Mouse (Mus musculus): Measurements from ENCODE around the gene Gse1.
"Not testable (repeated sequence)": the region's sequence is repeated elsewhere in the genome, so short reads cannot be mapped to it uniquely, and the experiment has no call there.

Gene Gse1

DNA sequence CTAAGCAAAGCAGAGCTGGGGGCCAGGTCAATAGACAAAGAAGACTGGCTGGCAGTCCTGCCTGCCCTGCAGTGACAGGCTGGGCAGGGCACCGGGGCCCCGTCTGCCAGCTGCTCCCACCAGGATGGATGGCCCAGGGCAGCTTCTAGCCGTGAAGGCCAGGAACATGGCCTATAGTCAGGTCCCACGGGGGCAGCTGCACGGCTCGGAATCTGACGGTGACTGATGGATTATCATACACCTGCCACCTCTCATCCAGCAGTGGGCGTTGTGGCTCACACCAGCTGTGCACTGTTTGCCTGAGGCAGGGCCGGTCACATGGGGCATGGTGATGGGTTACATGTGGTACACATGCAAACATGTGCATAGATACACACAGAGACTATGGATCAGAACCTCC is 127.8 kb downstream of the Gse1 start:
- no peak for DNase-seq

- no peak for DNase-seq
These were observed 129.2 kb downstream of the Gse1 start for GRCm38 (mm10) chr8:120357504-120357903.

DNA sequence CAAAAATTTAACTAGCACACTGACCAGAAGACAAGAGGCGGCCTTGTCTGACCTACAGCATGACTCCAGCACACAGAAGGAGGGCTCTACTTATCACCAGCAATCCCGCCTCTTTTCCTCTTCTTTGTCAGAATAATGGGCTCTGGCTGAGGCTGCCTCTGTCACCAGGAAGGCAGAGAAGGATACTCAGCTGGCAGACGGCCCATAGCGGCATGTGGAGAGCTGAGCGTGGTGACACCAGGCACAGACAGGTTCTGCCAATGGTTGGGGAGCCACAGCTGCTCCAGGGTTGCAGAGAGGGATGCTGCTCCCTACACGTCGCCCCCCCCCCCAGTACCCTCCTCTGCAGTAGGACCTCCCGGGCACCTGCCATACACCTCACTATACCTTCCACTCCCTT is 133.0 kb downstream of the Gse1 start:
- DNase-seq, result peak; percentile 66

DNA sequence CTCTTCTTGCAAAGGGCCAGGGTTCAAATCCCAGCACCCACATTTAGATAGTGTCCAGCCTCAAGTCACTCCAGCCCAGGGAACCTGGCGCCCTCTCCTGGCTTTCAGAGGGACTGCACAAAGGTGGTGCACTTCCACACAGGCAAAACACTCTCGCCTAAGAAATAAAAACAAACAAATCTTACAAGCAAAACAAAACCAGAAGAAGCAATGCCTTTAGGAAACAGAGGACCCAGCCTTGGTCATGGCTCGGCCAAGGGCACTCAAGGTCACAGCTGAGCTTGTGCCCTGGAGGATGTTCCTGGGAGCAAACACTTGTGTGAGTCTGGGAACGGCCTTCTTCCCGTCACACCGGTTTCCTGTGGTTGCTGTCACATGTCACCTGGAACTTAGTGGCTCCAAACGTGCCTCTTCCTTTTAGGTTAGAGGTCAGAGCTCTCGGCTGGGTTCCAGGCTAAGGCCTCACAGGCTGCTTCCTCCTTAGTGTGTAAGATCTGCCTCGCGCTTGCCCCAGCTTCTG is 135.4 kb downstream of the Gse1 start:
- peak; percentile 82 for DNase-seq

DNA sequence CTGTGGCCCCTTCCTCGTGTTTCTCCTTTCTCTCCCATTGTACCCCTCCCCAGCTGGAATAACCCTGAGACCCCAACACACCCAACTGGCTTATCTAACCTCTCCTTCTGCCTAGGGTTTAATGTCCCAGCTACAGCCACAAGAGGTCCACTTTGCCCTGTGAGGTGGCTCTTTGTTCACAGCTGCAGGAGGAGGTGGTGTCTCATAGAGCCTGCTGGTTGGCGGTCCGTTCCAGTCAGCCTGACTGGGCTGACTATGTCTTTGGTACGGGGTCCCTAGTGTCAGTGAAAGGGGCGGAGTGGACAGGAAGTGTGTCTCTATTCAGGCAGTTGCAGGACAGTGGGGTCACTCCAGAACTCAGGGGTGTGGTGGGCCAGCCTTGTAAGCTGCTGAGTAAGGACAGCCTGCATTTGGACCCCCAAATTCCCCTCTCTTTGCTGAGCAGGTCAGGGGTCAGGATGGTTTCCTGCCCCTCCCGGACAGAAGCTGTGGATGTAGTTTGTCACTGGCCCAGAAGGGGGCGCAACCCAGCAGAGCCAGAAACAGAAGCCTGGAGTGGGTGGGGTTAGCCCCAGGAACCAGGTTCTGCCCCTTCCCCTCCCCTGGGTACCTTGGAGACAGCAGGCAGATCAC is 136.0 kb downstream of the Gse1 start:
- peak; percentile 47 for DNase-seq

DNA sequence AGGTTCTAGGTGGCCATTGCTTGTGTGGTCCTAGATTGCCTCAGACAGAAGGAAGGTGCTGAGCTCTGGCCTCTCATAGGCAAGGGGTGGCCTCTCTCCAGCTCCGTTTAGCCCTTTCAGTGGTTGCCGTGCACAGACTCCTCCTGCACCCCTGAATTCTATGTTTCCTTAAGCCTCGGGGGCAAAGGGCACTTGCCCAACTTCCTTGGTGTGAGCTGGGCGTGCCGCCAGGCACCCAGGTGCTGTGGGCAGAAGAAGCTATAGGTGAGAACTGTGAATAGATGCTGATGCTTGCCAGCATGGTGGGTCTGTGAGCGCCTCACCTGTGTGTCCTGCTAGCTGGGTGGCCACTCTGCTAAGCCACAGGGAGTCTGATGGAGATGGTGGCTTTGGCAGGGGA is 138.6 kb downstream of the Gse1 start:
- peak; percentile 66 for DNase-seq

DNA sequence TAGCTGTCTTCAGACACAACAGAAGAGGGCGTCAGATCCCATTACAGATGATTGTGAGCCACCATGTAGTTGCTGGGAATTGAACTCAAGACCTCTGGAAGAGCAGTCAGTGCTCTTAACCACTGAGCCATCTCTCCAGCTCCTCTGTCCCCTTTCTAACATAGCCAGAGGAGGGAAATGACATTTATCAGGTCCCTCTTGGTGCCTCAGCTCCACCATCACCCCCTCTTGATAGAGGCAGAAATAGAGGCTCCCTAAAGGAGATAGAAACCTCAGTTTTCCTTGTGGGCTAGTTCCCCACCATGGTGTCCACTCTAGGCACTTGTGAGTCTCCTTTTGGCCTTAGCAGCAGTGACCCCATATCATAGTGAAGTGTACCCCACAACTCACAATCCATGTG is 139.9 kb downstream of the Gse1 start:
- not testable (repeated sequence) for DNase-seq

GRCm38 (mm10) chr8:120368814-120369649 is 140.8 kb downstream of the Gse1 start:
- DNase-seq, result peak; percentile 94

GRCm38 (mm10) chr8:120369956-120370355 is 141.7 kb downstream of the Gse1 start:
- DNase-seq, result peak; percentile 72

- DNase-seq, result no peak
These were observed 142.2 kb downstream of the Gse1 start for GRCm38 (mm10) chr8:120370461-120370860.

GRCm38 (mm10) chr8:120371146-120371545 is 142.9 kb downstream of the Gse1 start:
- no peak for DNase-seq

- DNase-seq, result no peak
These were observed 143.6 kb downstream of the Gse1 start for GRCm38 (mm10) chr8:120371725-120372457.

GRCm38 (mm10) chr8:120372684-120373083 is 144.4 kb downstream of the Gse1 start:
- no peak for DNase-seq

GRCm38 (mm10) chr8:120373621-120374020 is 145.4 kb downstream of the Gse1 start:
- no peak for DNase-seq

DNA sequence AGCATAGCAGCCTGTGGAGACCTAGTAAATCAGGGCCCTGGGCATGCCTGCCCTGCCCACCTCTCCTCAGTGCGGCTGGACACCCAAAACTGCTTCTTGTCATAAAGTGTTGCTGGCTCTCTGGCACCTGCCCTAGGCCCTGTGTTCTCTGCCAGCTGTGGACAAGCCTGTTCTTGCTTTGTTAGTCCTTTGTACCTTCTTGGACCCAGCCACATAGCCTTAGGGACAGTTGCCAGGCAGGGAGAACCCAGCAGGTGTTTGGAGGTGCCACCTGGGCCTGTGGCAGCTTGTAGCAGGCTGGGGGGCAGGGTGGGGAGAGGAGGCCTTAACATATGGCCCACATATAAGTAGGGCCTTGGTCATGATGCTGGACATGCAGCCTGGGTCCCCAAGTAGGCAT is 145.8 kb downstream of the Gse1 start:
- peak; percentile 26 for DNase-seq

DNA sequence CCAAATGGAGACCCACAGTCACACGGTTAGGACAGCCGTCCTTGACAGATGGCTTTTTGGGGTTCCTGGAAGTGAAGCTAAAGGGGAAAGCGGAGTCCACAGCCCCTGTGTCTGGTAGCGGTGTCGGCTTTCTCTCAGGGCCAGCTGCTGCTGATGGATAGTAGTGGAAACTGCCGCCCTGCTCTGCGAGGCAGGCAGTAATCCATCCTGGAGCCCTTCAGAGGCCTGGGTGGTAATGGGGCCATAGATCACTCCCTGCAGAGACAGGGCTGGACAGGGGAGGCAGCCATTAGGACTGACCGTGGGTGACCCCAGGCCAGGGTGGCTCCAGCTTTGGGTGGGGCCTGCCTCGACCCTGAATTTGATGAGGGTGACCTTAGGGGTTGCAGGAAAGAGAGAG is 146.3 kb downstream of the Gse1 start:
- peak; percentile 33 for DNase-seq

GRCm38 (mm10) chr8:120375170-120375569 is 146.9 kb downstream of the Gse1 start:
- DNase-seq, result peak; percentile 40

- DNase-seq, result no peak
These were observed 148.0 kb downstream of the Gse1 start for GRCm38 (mm10) chr8:120376215-120376614.

- DNase-seq, result no peak
These were observed 148.9 kb downstream of the Gse1 start for GRCm38 (mm10) chr8:120376847-120377802.

DNA sequence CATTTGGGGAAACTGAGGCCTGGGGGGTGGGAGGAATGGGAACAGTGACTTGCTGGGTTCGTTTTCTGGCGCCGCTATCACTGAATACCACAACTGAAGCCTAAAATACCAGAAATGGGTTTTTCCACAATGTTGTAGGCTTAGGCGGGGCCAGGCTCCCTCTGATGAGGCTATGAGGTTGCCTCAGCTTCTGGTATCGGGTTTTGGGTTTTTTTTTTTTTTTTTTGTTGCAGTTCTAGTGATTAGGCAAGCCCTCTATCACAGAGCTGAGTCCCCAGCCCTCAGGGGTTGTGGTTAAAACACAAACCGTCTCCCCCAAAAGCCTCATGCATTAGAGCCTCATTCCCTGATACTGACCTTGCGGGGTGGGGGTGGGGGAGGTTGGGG is 149.5 kb downstream of the Gse1 start:
- DNase-seq, result no peak

- DNase-seq, result peak; percentile 82
These were observed 150.1 kb downstream of the Gse1 start for GRCm38 (mm10) chr8:120378306-120378705.

DNA sequence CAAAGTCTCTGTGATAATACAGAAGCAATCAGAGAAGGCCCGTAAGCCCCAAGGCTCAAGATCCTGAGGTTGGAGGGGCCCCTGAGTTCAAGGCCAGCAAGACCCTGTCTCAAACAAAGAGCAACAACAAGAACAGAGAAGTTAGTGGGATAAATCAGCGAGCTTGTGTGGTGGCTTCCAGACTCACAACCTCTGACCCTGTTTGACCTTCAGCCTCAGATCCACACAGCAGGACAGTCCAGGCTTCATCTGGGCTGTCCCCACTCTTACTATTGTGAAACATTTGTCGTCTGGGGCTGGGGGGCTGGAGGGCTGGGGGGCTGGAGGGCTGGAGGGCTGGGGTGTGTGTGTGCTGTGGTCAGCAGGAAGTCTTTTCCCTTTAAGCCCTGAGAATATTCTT is 150.8 kb downstream of the Gse1 start:
- no peak for DNase-seq
